ENCODE assay signal across 9 mouse cellular contexts in the genomic region with DNA sequence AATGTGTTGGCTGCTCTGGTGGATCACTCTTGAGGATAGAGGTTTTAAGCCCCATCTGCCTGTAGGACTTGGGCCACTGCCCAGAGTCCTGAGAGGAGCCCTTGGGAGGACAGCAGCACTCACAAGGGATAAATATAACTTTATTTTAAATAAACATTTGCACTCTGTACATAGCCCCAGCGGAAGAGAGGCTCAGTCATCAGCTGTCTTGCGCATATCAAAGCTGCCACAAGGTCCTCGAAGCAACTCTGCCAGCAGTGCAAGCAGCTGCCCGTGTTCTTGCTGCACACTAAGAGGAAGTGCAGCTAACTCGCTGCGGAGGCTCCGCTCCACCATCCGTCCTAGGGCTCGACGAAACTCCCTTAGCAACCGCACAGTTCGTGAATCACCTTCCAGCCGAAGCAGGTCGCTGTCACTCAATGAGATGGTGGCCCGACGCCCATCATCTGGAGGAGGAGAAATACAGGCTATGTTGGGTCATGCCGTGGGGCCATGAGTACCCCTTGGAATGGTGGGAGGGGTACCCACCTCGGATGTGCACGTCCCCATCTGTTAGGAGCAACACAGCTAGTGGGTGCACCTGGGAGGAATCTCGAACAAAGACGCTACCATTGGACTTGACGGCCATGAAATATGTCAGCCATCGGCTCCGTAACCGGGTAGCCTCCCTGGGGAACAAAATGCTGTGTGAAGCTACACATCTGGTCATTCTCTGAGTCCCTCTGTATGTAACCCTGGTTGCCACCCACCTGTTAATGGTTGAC. TPM values are rescaled to one million over a fixed set of nuclear protein-coding genes. Genes with fewer than 3 reads are reported as not detected.
DNase-seq lines count a peak whose midpoint lies in the region; ATAC-seq and TF ChIP-seq lines count a peak whose summit lies in the region.
"Had no signal": no experiment of that assay in that cellular context is flagged by ENCODE, and none has a peak within 500 bp of the region (broad histone marks: within the 10 kb centered on the region; RNA-seq: fewer than 3 reads in every experiment).

No protein-coding gene starts in this region.

- WGBS in cerebellum, adult 2 months: 45% methylated on average over 25 of the region's 25 CpGs

- no peak for TF ChIP-seq POLR2A in cerebellum, adult 2 months (IDR thresholded peaks at IDR 0.05; ENCODE audit: borderline replicate concordance, insufficient read depth, low read length)

- TF ChIP-seq CTCF in cerebellum, adult 2 months (IDR thresholded peaks at IDR 0.05; ENCODE audit: borderline replicate concordance, insufficient read depth, low read depth, low read length): no peak

- H3K27me3 ChIP-seq in cerebellum, adult 2 months (ENCODE audit: control insufficient read depth, insufficient read depth, low read length): no peaks in the 10 kb centered on the region

- no peak for ATAC-seq in granulocyte monocyte progenitor cell, adult 5-6 weeks (replicated peaks; ENCODE audit: poor library complexity, severe bottlenecking)
- ATAC-seq: activated CD4-positive, CD25-positive, alpha-beta regulatory T cell, adult 4 months had no signal

- no peak overlapping the region for H3K27ac ChIP-seq in cerebellum, adult 2 months (ENCODE audit: insufficient read depth, low read length)

- DNase-seq in cerebellum, adult 2 months: peak; percentile 33 to 47
- DNase-seq in cerebellum, postnatal 36 days: no peak
- DNase-seq in layer of hippocampus, postnatal 10 days (ENCODE audit: low spot score in 2 of 2): peak; percentile 44
- DNase-seq in layer of hippocampus, adult 11-12 months (ENCODE audit: low spot score): no peak
- peak; percentile 59 for DNase-seq in gastrocnemius, postnatal 25 days
- DNase-seq in lung, postnatal 14 days: peak; percentile 20
- no peak for DNase-seq in thymus, postnatal 10 days (ENCODE audit: low spot score in 2 of 2)

- no peaks in the 10 kb centered on the region for H3K4me1 ChIP-seq in cerebellum, adult 2 months (ENCODE audit: control insufficient read depth, insufficient read depth, low read length)

- no peak overlapping the region for H3K4me3 ChIP-seq in cerebellum, adult 2 months (replicated peaks; ENCODE audit: insufficient read depth, low read depth, low read length)

RNA-seq across cellular contexts. Expression of gene Smarcc1, which starts 33.1 kb away (rescaled TPM):
- polyA plus RNA-seq in cerebellum, adult 2 months (2012; rRNA removed): 21.7 and 23.1 TPM in 2 replicates
- total RNA-seq in layer of hippocampus, postnatal 10 days (2021): 10 to 100 TPM; 67.0 to 72.3 TPM
- total RNA-seq in gastrocnemius, postnatal 25 days (2021): 10 to 100 TPM; 19.5 to 19.6 TPM
- total RNA-seq in granulocyte monocyte progenitor cell, adult 5-6 weeks (2014; fragmentation: Nextera tagmentation): 103 and 108 TPM in 2 replicates
- 59.9 and 70.0 TPM in 2 replicates for total RNA-seq in granulocyte monocyte progenitor cell, adult 5-6 weeks (2017)

RNA-seq across cellular contexts. Expression of gene Dhx30, which starts 33.2 kb away (rescaled TPM):
- 154 and 155 TPM in 2 replicates for polyA plus RNA-seq in cerebellum, adult 2 months (2012; rRNA removed)
- total RNA-seq in layer of hippocampus, postnatal 10 days (2021): 100 to 1,000 TPM; 145 to 152 TPM
- 10 to 100 TPM; 28.7 to 29.9 TPM for total RNA-seq in gastrocnemius, postnatal 25 days (2021)
- total RNA-seq in granulocyte monocyte progenitor cell, adult 5-6 weeks (2014; fragmentation: Nextera tagmentation): 137 and 141 TPM in 2 replicates
- 42.6 and 65.7 TPM in 2 replicates for total RNA-seq in granulocyte monocyte progenitor cell, adult 5-6 weeks (2017)

Comparison
In these comparisons a context has a peak if more than half of its experiments do, and no peak if none do; other contexts are left out.
1. DNase-seq: peak in cerebellum, adult 2 months (2 of 2), layer of hippocampus, postnatal 10 days (2 of 2), gastrocnemius, postnatal 25 days (single experiment) and lung, postnatal 14 days (single experiment); none in cerebellum, postnatal 36 days (0 of 2), layer of hippocampus, adult 11-12 months (single experiment) and thymus, postnatal 10 days (0 of 2).